Mouse (Mus musculus) heart, embryonic 14.5 days (tissue): ENCODE results near the gene Hacd4. TPM values are rescaled to one million over a fixed set of nuclear protein-coding genes. Genes with fewer than 3 reads are reported as not detected.

Source experiments
- ATAC-seq: fragments of 200-750 bp; cut with Nextera tagmentation; 2 replicates; pipeline ENCODE4 v1.8.0; 2017; ENCODE audit warnings: low read depth, moderate TSS enrichment; ENCODE audit not compliant: insufficient number of reproducible peaks, insufficient read depth, low FRiP score
- H3K27ac ChIP-seq, 2 experiments: fragments of 200-500 bp in 1 of 2; fragments of 300-500 bp in 1 of 2; sonication (generic) in 1 of 2; replicated peaks in 1 of 2; 2 replicates each; pipeline ENCODE4 v1.5.1; 2012 to 2014; ENCODE audit warnings: low read depth in 2 of 2, low read length in 2 of 2, control low read depth in 1 of 2, mild to moderate bottlenecking in 1 of 2, mixed read lengths in 1 of 2; ENCODE audit not compliant: control insufficient read depth in 1 of 2, insufficient read depth in 1 of 2
- H3K27me3 ChIP-seq: fragments of 300-500 bp; sonication (generic); 2 replicates; pipeline ENCODE4 v1.6.1; 2014; ENCODE audit warnings: mild to moderate bottlenecking, low read length, control low read depth; ENCODE audit not compliant: control insufficient read depth, insufficient read depth
- H3K36me3 ChIP-seq: fragments of 300-500 bp; sonication (generic); 2 replicates; pipeline ENCODE4 v1.6.1; 2014; ENCODE audit warnings: mild to moderate bottlenecking, control low read depth, low read length, mixed read lengths; ENCODE audit not compliant: control insufficient read depth, insufficient read depth
- H3K4me1 ChIP-seq, 2 experiments: fragments of 200-500 bp in 1 of 2; fragments of 300-500 bp in 1 of 2; sonication (generic) in 1 of 2; 2 replicates each; pipeline ENCODE4 v1.6.1; 2012 to 2014; ENCODE audit warnings: low read length in 2 of 2, control low read depth in 1 of 2, mixed read lengths in 1 of 2; ENCODE audit not compliant: control insufficient read depth in 2 of 2, insufficient read depth in 2 of 2
- H3K4me2 ChIP-seq: fragments of 300-500 bp; sonication (generic); 2 replicates; pipeline ENCODE4 v1.6.1; 2014; ENCODE audit warnings: mild to moderate bottlenecking, low read length
- H3K4me3 ChIP-seq, 2 experiments: fragments of 200-500 bp in 1 of 2; fragments of 300-500 bp in 1 of 2; sonication (generic) in 1 of 2; 2 replicates each; pipeline ENCODE4 v1.5.1; 2012 to 2014; ENCODE audit warnings: low read length in 2 of 2, mild to moderate bottlenecking in 2 of 2, control low read depth in 1 of 2, low read depth in 1 of 2, moderate library complexity in 1 of 2; ENCODE audit not compliant: control insufficient read depth in 1 of 2, insufficient read depth in 1 of 2
- H3K9ac ChIP-seq: fragments of 300-500 bp; sonication (generic); 2 replicates; pipeline ENCODE4 v1.6.1; 2014; ENCODE audit warnings: mild to moderate bottlenecking, low read length
- H3K9me3 ChIP-seq: fragments of 300-500 bp; sonication (generic); 2 replicates; pipeline ENCODE4 v1.6.1; 2016; ENCODE audit warnings: low read length, control low read depth; ENCODE audit not compliant: control insufficient read depth
- WGBS: fragments of 180-500 bp; shearing (Covaris S2); extraction: QIAGEN DNeasy Blood & Tissue Kit; methylation state at CpG from one replicate; pipeline ENCODE4 v1.1.7; 2014; 5-methylcytosine and 5-hydroxymethylcytosine counted together
- polyA plus RNA-seq: library from polyadenylated mRNA; unstranded; fragments of >200 nt; fragmentation: Nextera tagmentation; extraction: Ambion mirVana; gene quantifications from 2 replicates; pipeline ENCODE4 v1.2.1, GENCODE M21; 2014

The Hacd4 gene
- polyA plus RNA-seq, 1 experiment from 2014 or later: 12.3 TPM

DNA sequence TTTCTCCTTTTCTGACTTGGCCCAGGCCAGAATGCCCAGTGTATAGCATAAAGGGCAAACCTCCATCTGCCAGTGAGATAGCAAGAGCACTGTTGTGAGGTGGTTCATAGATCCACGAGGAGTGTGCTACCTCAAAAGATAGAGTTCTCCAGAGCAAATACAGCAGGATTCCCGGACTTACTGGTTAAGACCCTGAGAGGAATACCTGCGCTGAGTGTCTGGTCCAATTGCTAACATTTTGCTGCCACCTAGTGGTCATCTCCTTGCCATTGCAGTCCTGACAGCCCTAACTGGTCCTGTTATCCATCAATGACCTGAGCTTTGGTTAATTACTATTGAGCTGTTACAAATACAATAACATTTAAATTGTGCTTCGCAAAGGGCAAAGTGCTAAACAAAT, 87.8 kb downstream of the Hacd4 start:
- H3K27ac ChIP-seq: no peak overlapping the region
- ATAC-seq: peak; percentile 54; the same call in 1 of the 2 replicates
- no peaks in the 10 kb centered on the region for H3K27me3 ChIP-seq
- no peaks in the 10 kb centered on the region for H3K4me1 ChIP-seq
- H3K36me3 ChIP-seq: no peaks in the 10 kb centered on the region
- H3K9ac ChIP-seq: no peak overlapping the region
- 4% methylated on average over 4 of the region's 4 CpGs for WGBS
- H3K4me2 ChIP-seq: no peak overlapping the region
- no peak overlapping the region for H3K4me3 ChIP-seq
- H3K9me3 ChIP-seq: no peaks in the 10 kb centered on the region

Other genes starting within 250 kb of the Hacd4 start
- not detected in 2 replicates for gene Ifnb1, start 83.8 kb upstream of the Hacd4 start, polyA plus RNA-seq
- gene Ifna15, start 119.3 kb upstream of the Hacd4 start, polyA plus RNA-seq: not detected in 2 replicates
- not detected in 2 replicates for gene Ifna14, start 132.9 kb upstream of the Hacd4 start, polyA plus RNA-seq
- gene Ifna9, start 153.5 kb upstream of the Hacd4 start, polyA plus RNA-seq: not detected in 2 replicates
- gene Ifna12, start 164.4 kb upstream of the Hacd4 start, polyA plus RNA-seq: not detected in 2 replicates
- not detected in 2 replicates for gene C87499, start 195.5 kb upstream of the Hacd4 start, polyA plus RNA-seq
- not detected in 2 replicates for gene Ifna13, start 205.5 kb upstream of the Hacd4 start, polyA plus RNA-seq
- not detected in 2 replicates for gene Ifna16, start 238.0 kb upstream of the Hacd4 start, polyA plus RNA-seq
- not detected in 2 replicates for gene Ifna2, start 245.0 kb upstream of the Hacd4 start, polyA plus RNA-seq